Mouse (Mus musculus): Measurements from ENCODE around the gene Nhsl1. TPM values are rescaled to one million over a fixed set of nuclear protein-coding genes. Genes with fewer than 3 reads are reported as not detected.
A peak's percentile ranks its signal among the peaks of the same experiment; 100 is the strongest.

Gene Nhsl1
- polyA plus RNA-seq, 1 experiment from 2014 or later = 11.6 TPM

GRCm38 (mm10) chr10:18488239-18488803 lies 169.5 kb downstream of the Nhsl1 start:
- no peaks in the 10 kb centered on the region for H3K9me3 ChIP-seq
- no peak for DNase-seq (ENCODE audit: extremely low spot score, low spot score)
- H3K27me3 ChIP-seq (ENCODE audit: poor library complexity, severe bottlenecking) = no peaks in the 10 kb centered on the region
- no peak overlapping the region for H3K4me3 ChIP-seq
- WGBS = 90% methylated on average over 7 of the region's 7 CpGs
- H3K27ac ChIP-seq = no peak overlapping the region
- 0 out of 2 replicates have a peak, but pooled peaks cover 2% of the 10 kb centered on the region for H3K36me3 ChIP-seq (replicated peaks)
- H3K4me1 ChIP-seq = no peaks in the 10 kb centered on the region

- H3K4me3 ChIP-seq = no peak overlapping the region
- no peak overlapping the region for H3K27ac ChIP-seq
- no peaks in the 10 kb centered on the region for H3K27me3 ChIP-seq (ENCODE audit: poor library complexity, severe bottlenecking)
- 0 out of 2 replicates have a peak, but pooled peaks cover 2% of the 10 kb centered on the region for H3K36me3 ChIP-seq (replicated peaks)
- no peak for DNase-seq (ENCODE audit: extremely low spot score, low spot score)
- peaks cover 4% of the 10 kb centered on the region; the same call in 1 of the 2 replicates for H3K4me1 ChIP-seq
- H3K9me3 ChIP-seq = no peaks in the 10 kb centered on the region
- WGBS = 90% methylated on average over 10 of the region's 10 CpGs
These were observed 171.2 kb downstream of the Nhsl1 start for GRCm38 (mm10) chr10:18489936-18490335.

GRCm38 (mm10) chr10:18491952-18492351 lies 173.2 kb downstream of the Nhsl1 start:
- H3K4me1 ChIP-seq = peaks cover 4% of the 10 kb centered on the region; the same call in 1 of the 2 replicates
- 87% methylated on average over 4 of the region's 4 CpGs for WGBS
- H3K27me3 ChIP-seq (ENCODE audit: poor library complexity, severe bottlenecking) = no peaks in the 10 kb centered on the region
- H3K4me3 ChIP-seq = no peak overlapping the region
- H3K9me3 ChIP-seq = no peaks in the 10 kb centered on the region
- H3K27ac ChIP-seq = no peak overlapping the region
- 0 out of 2 replicates have a peak, but pooled peaks cover 2% of the 10 kb centered on the region for H3K36me3 ChIP-seq (replicated peaks)
- no peak for DNase-seq (ENCODE audit: extremely low spot score, low spot score)

GRCm38 (mm10) chr10:18493010-18493894 lies 174.5 kb downstream of the Nhsl1 start:
- H3K36me3 ChIP-seq (replicated peaks) = peaks cover 7% of the 10 kb centered on the region
- H3K4me3 ChIP-seq = no peak overlapping the region
- no peak for DNase-seq (ENCODE audit: extremely low spot score, low spot score)
- H3K4me1 ChIP-seq = peaks cover 4% of the 10 kb centered on the region; the same call in 1 of the 2 replicates
- no peak overlapping the region for H3K27ac ChIP-seq
- H3K27me3 ChIP-seq (ENCODE audit: poor library complexity, severe bottlenecking) = no peaks in the 10 kb centered on the region
- WGBS = 94% methylated on average over 11 of the region's 11 CpGs
- no peaks in the 10 kb centered on the region for H3K9me3 ChIP-seq

- peaks cover 17% of the 10 kb centered on the region for H3K36me3 ChIP-seq (replicated peaks)
- no peaks in the 10 kb centered on the region for H3K9me3 ChIP-seq
- WGBS = 66% methylated on average over 7 of the region's 7 CpGs
- no peak for DNase-seq (ENCODE audit: extremely low spot score, low spot score)
- no peak overlapping the region for H3K4me3 ChIP-seq
- H3K27me3 ChIP-seq (ENCODE audit: poor library complexity, severe bottlenecking) = no peaks in the 10 kb centered on the region
- peaks cover 4% of the 10 kb centered on the region; the same call in 1 of the 2 replicates for H3K4me1 ChIP-seq
- no peak overlapping the region for H3K27ac ChIP-seq
These were observed 175.5 kb downstream of the Nhsl1 start for GRCm38 (mm10) chr10:18494249-18494648.

GRCm38 (mm10) chr10:18497066-18497465 lies 178.3 kb downstream of the Nhsl1 start:
- no peak overlapping the region for H3K27ac ChIP-seq
- 83% methylated on average over 7 of the region's 7 CpGs for WGBS

GRCm38 (mm10) chr10:18501997-18502396 lies 183.2 kb downstream of the Nhsl1 start:
- 62% methylated on average over 3 of the region's 3 CpGs for WGBS

More at GRCm38 (mm10) chr10:18497066-18497465, 178.3 kb downstream of the Nhsl1 start:
- Histone ChIP-seq H3K4me3 (no peak overlapping the region), H3K9me3 (no peaks in the 10 kb centered on the region), H3K36me3 (replicated peaks) (peaks cover 42% of the 10 kb centered on the region), H3K27me3 (ENCODE audit: poor library complexity, severe bottlenecking) (no peaks in the 10 kb centered on the region), H3K4me1 (peaks cover 4% of the 10 kb centered on the region; the same call in 1 of the 2 replicates)
- DNase-seq (ENCODE audit: extremely low spot score, low spot score) = no peak

GRCm38 (mm10) chr10:18505690-18506089 lies 186.9 kb downstream of the Nhsl1 start:
- Histone ChIP-seq H3K9me3 (no peaks in the 10 kb centered on the region), H3K27me3 (ENCODE audit: poor library complexity, severe bottlenecking) (no peaks in the 10 kb centered on the region), H3K36me3 (replicated peaks) (peaks cover 24% of the 10 kb centered on the region), H3K4me1 (peaks cover 38% of the 10 kb centered on the region), H3K4me3 (no peak overlapping the region), H3K27ac (peak overlapping the region; percentile 48; the same call in 1 of the 2 replicates)
- WGBS = 73% methylated on average over 10 of the region's 10 CpGs
- no peak for DNase-seq (ENCODE audit: extremely low spot score, low spot score)

More at GRCm38 (mm10) chr10:18501997-18502396, 183.2 kb downstream of the Nhsl1 start:
- Histone ChIP-seq H3K9me3 (no peaks in the 10 kb centered on the region), H3K4me3 (no peak overlapping the region), H3K27ac (no peak overlapping the region), H3K4me1 (peaks cover 20% of the 10 kb centered on the region), H3K36me3 (replicated peaks) (peaks cover 53% of the 10 kb centered on the region), H3K27me3 (ENCODE audit: poor library complexity, severe bottlenecking) (no peaks in the 10 kb centered on the region)
- no peak for DNase-seq (ENCODE audit: extremely low spot score, low spot score)

GRCm38 (mm10) chr10:18506501-18506946 lies 187.7 kb downstream of the Nhsl1 start:
- no peaks in the 10 kb centered on the region for H3K27me3 ChIP-seq (ENCODE audit: poor library complexity, severe bottlenecking)
- WGBS = 64% methylated on average over 6 of the region's 6 CpGs
- peak overlapping the region; percentile 56; the same call in 1 of the 2 replicates for H3K27ac ChIP-seq
- no peaks in the 10 kb centered on the region for H3K9me3 ChIP-seq
- peaks cover 21% of the 10 kb centered on the region for H3K36me3 ChIP-seq (replicated peaks)
- DNase-seq (ENCODE audit: extremely low spot score, low spot score) = no peak
- H3K4me3 ChIP-seq = no peak overlapping the region
- peaks cover 38% of the 10 kb centered on the region for H3K4me1 ChIP-seq

- 67% methylated on average over 2 of the region's 2 CpGs for WGBS
- H3K4me3 ChIP-seq = no peak overlapping the region
- no peaks in the 10 kb centered on the region for H3K9me3 ChIP-seq
- H3K27ac ChIP-seq = no peak overlapping the region
- H3K36me3 ChIP-seq (replicated peaks) = peaks cover 23% of the 10 kb centered on the region
- DNase-seq (ENCODE audit: extremely low spot score, low spot score) = no peak
- peaks cover 38% of the 10 kb centered on the region for H3K4me1 ChIP-seq
- no peaks in the 10 kb centered on the region for H3K27me3 ChIP-seq (ENCODE audit: poor library complexity, severe bottlenecking)
These were observed 189.2 kb downstream of the Nhsl1 start for GRCm38 (mm10) chr10:18507869-18508473.

GRCm38 (mm10) chr10:18508586-18508985 lies 189.8 kb downstream of the Nhsl1 start:
- Histone ChIP-seq H3K36me3 (replicated peaks) (peaks cover 22% of the 10 kb centered on the region), H3K9me3 (no peaks in the 10 kb centered on the region), H3K27ac (no peak overlapping the region), H3K4me3 (no peak overlapping the region), H3K27me3 (ENCODE audit: poor library complexity, severe bottlenecking) (no peaks in the 10 kb centered on the region), H3K4me1 (peaks cover 38% of the 10 kb centered on the region)
- WGBS = 85% methylated on average over 1 of the region's 1 CpGs
- no peak for DNase-seq (ENCODE audit: extremely low spot score, low spot score)

GRCm38 (mm10) chr10:18510663-18511062 lies 191.9 kb downstream of the Nhsl1 start:
- Histone ChIP-seq H3K4me1 (peaks cover 31% of the 10 kb centered on the region), H3K9me3 (no peaks in the 10 kb centered on the region)
- WGBS = 87% methylated on average over 3 of the region's 3 CpGs

More at GRCm38 (mm10) chr10:18510663-18511062, 191.9 kb downstream of the Nhsl1 start:
- peaks cover 31% of the 10 kb centered on the region for H3K36me3 ChIP-seq (replicated peaks)
- H3K4me3 ChIP-seq = no peak overlapping the region
- no peaks in the 10 kb centered on the region for H3K27me3 ChIP-seq (ENCODE audit: poor library complexity, severe bottlenecking)
- DNase-seq (ENCODE audit: extremely low spot score, low spot score) = no peak
- no peak overlapping the region for H3K27ac ChIP-seq

All from forebrain, embryonic 10.5 days (tissue).